ENCODE assay signal across 15 mouse cellular contexts in genomic region chr1:131462541-131463067, GRCm38 (mm10).
"Had no signal": no experiment of that assay in that cellular context is flagged by ENCODE, and none has a peak within 500 bp of the region (broad histone marks: within the 10 kb centered on the region; RNA-seq: fewer than 3 reads in every experiment).

No protein-coding gene starts in this region.

- DNase-seq: kidney, adult 18-20 months; kidney, postnatal 10 days; lung, adult 2 months; lung, postnatal 4 days; right cerebral cortex, postnatal 14 days; thymus, adult 2 months; thymus, postnatal 25 days had no signal

- H3K4me2 ChIP-seq: liver, embryonic 11.5 days; liver, embryonic 15.5 days; midbrain, embryonic 11.5 days; midbrain, embryonic 15.5 days; stomach, embryonic 15.5 days had no signal

- H3K27me3 ChIP-seq: liver, embryonic 15.5 days; midbrain, embryonic 15.5 days; stomach, embryonic 15.5 days had no signal

- H3K9ac ChIP-seq: liver, embryonic 15.5 days; midbrain, embryonic 15.5 days; stomach, embryonic 15.5 days had no signal

- H3K36me3 ChIP-seq: limb, embryonic 10.5 days; liver, embryonic 15.5 days; midbrain, embryonic 15.5 days; stomach, embryonic 15.5 days had no signal

- H3K27ac ChIP-seq: left cerebral cortex, adult 2 months; limb, embryonic 10.5 days; liver, embryonic 15.5 days; midbrain, embryonic 15.5 days; stomach, embryonic 15.5 days had no signal

- ATAC-seq: lung, postnatal 0 days; midbrain, embryonic 15.5 days had no signal

- H3K9me3 ChIP-seq: limb, embryonic 10.5 days; liver, embryonic 15.5 days; midbrain, embryonic 15.5 days; stomach, embryonic 15.5 days had no signal

- H3K4me1 ChIP-seq: limb, embryonic 10.5 days; stomach, embryonic 15.5 days had no signal

- H3K4me3 ChIP-seq: left cerebral cortex, adult 2 months; limb, embryonic 10.5 days; liver, embryonic 15.5 days; midbrain, embryonic 15.5 days; stomach, embryonic 15.5 days had no signal
